Mouse (Mus musculus) heart, adult 8-10 months (tissue): ENCODE measurements at regions not wholly inside any gene's neighbourhood (a gene's known extent, or its start where the extent isn't known, plus 50 kb on each side); places are given as distances from the start of the nearest gene placed in this dataset.

Experiments
- DNase-seq: peaks from one replicate; pipeline ENCODE4 v3.0.0; 2022; ENCODE audit warnings: low spot score

DNA sequence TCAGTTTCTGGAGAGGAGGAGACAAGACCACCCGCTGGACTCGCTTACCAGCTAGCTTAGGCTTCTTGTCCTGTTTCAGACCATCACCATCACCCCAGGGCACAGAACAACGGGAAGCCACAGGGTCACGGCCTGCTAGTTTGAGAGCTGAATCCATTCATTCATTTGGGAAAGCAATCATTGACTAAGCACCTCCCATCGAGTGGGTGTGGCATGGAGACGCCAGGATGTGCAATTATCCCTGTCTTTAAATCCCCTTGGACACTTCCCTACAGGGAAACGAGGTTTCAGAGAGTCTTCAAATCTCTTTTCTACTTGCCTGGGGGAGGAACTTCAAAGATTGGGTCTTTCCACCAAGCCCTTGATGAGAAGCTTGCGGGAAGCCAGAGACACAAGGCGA lies 108.7 kb downstream of the 2410131K14Rik start:
- DNase-seq: no peak

DNA sequence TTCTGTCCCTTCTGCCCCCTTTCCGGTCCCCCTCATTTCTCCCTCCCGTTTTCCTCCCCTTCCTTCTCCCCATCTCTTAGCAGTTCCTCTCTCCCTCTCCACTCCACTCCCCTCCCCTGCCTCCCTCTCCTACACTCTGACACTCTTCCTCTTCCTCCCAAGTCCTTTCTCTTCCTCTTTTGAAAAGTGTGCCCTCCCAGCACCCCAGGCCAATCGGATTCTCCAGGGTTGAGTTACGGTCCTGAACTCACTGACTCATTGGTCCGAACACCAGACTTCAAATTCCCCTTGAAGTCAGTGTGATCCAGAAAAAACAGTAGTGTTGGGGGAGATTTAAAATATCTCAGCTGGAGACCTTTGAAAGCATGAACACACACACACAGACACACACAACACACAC lies 109.1 kb downstream of the 2410131K14Rik start:
- peak; percentile 27 for DNase-seq

DNA sequence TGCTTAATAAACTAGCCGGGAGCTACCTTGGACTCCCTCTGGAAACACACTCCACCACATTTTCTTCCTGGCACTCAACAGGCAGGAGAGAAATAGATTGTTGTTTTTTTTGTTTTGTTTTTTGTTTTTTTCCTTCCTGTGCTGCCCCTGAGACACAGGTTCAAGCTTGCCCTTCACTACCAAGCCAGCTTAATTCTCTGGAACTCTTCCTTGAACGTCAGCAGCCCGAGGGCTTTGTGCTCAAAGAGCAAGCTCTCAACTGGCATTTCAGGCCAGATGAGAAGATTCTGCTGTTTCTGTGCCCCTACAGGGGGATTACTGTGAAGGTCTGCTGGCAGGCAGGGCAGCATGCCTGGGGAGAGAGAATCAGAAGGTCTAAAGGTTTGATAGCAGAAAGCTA lies 109.8 kb downstream of the 2410131K14Rik start:
- no peak for DNase-seq

DNA sequence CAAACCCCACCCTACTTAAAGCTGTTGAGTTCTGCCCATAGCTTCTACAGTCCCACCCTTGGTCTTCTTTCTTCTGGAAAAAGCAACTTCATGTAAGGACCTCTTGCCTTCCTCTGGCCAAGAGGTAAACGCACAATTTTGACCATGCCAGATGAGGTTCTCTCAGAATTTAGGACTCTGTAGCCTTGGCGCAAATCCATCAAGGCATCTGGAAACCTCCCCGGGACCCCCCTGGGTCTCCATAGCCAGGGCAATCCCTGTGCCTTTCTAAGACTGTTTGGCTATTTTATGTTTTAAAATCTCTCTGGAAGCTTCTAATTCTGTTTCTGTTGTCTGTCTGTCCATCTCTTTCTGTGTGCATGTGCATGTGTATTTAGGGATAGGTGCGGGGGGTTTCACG lies 110.3 kb downstream of the 2410131K14Rik start:
- DNase-seq: no peak

DNA sequence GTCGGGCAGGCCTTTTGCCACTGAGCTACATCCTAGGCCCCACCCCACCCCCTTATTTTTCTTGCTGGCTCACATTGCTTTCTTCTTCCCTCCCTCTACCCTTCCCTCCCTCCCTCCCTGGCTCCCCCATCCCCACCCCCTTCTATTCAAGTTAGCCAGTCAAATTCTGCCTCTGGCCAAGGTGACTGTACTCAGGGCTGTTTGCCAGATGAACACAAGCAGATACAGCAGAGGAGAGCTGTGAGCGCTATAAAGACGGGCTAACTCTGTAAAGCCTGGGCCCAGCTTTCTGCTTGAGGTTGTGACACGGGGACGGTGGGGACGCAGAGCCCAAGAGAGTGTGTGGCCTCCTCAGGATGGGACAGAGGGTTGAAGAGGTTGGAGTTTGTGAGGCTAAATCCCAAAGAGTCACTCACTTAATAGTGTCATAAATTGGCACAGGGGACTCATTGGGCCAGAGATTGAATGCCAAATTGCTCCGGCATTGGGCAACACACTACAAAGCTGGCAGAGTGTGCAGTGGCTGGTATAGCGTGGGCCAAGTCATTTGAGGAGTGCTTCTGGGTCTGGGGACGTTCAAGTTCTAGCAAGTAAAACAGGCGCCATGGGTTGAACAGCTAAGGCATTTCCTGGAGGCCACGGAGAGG lies 110.8 kb downstream of the 2410131K14Rik start:
- peak; percentile 33 for DNase-seq

DNA sequence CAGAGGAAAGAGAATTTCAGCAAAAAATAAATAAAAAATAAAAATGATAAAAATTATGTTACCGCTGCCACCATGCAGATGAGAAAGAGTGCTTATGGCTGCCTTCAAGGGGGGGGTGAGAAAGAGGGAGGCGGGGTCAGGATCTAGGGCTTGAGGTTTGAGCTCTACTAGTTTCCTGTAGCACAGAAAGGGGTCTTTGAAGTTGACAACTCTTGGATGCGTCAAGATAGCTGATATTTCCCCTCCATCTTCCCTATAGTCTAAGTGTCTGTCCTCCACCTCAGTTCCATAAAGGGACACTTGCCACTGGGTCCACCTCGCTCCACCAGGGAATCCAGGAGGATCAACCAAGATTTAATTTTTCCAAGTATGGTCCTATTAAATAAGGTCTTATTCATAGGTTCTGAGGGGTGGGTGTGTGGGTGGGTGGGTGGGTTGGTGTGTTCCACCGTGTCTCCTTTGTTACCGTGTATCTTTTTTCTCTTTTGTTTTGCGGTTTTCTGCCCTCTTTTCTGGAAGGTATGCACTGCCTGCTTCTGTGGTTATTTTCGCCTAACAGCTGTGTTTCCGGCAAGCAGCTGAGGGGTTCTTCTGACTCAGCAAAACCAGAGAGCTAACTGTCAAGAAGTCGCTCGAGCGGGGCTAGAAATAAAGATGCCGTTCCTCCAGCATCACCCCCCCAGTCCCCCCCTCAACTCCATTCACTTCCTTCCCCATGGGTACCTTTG lies 114.8 kb downstream of the 2410131K14Rik start:
- no peak for DNase-seq

DNA sequence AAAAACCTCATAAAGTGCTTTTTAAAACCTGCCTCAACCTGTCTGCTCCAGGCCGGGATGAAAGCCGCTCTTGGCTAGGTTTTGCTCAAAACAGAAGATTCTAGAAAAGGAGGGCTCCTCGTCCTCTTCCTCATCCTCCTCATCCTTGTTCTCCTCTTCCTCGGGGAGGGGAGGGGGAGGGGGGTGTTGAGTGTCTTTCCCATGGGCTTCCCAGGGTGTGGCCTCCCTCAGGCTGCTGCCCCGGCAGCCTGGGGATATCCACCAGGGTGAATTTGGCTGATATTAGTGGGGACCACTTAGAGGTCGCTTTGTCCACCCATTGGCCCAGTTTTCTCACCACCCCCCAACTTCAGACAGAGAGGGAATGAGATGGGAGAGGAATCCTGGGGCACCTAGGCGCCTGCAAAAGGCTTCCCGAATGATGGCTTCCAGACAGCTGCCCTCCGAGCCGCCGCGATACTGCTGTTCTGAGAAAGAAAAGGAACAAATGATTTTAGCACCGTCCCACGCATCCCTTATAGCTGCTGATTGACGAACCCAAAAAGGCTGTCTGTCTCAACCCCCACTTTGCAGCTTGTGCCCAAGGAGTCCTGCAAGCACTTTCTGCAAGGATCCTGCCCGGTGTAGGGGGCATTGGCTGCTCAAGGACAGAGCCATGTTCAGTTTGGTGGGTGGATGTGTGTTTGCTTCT lies 115.5 kb downstream of the 2410131K14Rik start:
- DNase-seq: no peak

DNA sequence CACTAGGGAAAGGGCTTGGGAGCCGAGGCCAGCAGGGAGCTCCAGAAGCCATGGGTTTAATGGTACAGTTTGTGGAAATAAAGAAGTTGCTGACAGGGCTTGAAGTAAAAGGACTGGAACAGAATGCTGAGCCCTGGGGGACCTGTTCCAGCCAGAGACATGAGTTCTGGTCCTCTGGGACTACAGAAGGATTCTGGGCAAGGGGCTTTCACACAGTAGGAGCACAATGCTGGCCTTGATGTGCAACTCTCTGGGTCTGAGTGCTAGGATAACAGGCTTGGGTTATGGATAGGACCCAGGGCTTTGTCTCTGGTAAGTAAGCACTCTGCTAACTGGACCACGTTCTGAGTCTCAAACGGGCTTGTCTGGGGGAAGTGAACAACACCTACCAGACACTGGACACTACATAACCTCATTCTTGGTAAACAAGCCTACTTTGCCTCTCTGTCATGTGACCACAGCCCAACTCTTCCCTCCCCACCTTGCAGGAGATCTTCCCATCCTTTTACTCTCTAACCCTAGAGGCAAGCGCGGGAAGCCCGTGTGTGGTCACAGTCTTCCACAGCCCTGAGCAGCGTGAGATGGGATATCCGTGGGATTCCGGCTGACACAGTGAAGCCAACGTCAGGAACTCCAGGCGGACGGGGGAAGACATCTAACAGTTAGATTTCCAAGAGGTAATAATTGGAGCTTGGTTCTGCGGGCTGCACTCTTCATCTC lies 116.3 kb downstream of the 2410131K14Rik start:
- DNase-seq: no peak

DNA sequence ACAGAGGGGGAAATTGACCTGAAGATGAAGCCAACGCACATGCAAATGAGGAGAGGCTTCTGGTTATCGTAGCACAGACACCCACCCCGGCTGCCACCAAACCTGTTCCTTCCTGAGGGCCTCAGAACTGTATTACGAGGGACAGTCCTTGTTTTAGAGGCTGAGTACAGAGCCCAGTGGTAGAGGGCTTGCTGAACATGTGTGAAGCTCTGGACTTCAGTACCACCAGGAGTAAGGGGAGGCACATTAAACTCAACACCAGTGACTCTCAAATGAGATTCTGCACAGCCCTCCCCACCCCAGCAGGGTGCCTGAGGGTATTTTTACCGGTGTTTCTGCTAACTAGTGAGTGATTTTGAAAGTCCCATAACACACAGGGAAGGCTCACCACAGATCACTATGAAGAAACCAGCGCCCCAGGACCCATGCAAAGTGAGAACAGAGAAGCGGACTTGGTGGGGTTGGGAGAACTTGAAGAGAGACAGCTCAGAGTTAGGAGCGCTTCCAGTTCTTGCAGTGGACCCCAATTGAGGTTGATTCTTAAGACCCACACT lies 116.9 kb downstream of the 2410131K14Rik start:
- no peak for DNase-seq

DNA sequence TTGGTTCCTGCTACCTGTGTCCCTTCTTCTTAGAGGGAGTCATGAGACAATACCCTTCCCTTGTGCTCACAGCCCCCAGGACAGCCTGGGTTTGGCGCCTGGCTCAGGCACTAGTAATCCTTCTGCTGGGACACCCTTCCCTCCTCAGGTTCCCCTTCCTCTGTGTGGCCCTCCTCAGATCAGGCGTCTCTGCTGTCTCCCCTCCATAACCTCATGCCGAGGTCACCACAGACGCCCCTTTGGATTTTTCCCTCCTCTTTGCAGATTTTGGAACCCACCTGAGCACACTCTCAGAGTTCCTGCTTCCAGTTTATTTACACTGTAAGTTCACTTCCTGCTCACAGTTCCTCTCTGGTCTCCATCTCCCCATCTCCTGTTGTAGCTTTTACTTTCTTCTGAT lies 117.7 kb downstream of the 2410131K14Rik start:
- no peak for DNase-seq

DNA sequence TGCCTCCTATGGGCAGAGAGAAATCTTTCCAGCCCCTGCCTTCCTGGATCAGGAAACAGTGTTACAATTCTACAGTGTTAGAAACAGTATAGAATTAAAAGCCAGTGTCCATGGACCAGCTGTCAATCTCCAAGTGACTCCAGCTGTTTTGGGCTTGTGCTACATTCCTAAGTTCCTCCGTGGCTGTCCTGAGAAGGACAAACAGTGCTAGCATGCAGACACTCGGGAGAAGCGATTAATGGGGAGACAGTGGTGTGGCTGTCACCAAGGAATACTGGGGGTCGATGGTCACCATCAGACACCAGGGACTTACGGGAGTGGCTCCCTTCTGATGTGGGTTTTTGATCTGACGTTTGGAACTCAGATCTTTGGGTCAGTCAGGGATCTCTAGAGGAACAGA lies 118.1 kb downstream of the 2410131K14Rik start:
- DNase-seq: no peak

DNA sequence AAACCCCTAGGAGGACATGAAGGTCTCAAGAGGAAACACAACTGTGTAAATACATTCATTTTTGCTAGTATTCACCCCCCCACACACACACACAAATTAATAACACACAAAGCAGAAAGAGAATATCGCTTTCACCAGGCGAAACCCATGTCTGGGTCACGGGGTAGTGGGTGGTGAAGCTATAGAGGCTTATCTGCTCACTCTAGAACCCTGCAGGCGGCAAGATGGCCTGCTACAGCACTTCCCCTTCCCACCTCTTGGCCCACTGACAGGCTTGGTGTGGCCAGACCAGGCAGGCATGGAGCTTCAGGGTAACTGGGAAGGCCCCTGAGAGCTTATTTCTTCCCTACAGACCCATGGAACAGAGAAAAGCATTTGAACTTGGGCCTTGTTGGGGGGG lies 119.6 kb downstream of the 2410131K14Rik start:
- no peak for DNase-seq

DNA sequence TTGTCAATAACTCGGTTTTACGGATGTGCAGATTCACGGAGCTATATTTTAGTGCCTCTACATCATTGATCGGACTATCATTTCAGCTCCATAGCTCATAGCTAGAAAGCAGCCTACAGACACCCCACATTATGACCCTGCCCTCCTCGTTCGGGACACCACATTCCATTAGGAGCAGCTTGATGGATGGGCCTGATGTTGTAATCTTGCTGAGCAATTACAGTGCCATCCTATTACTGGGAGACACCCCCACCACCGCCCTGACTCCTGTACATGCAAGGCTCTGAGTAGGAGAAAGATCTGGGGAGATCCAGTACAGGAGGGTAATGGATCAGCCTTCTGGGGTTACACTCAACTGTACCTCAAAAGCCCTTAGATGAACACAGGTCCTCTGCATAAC lies 120.2 kb downstream of the 2410131K14Rik start:
- no peak for DNase-seq

DNA sequence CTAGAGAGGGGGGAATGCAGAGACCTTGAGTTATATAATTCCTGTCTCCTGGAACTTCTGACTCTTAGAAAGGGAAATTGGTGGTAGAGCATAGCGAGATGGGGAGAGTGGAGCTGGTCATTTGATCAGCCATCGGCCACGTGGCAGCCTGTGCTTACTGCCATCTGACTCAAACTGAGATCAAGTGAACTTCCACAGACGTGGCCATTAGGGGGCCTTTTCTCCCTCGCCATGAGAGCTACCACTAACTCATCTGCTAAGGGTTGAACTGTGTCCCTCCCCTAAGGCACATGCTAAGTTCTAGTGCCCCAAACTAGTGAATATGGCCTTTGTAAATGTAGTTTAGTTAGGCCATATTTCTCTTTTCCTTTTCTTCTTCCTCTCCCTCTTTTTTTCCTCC lies 120.6 kb downstream of the 2410131K14Rik start:
- DNase-seq: no peak

DNA sequence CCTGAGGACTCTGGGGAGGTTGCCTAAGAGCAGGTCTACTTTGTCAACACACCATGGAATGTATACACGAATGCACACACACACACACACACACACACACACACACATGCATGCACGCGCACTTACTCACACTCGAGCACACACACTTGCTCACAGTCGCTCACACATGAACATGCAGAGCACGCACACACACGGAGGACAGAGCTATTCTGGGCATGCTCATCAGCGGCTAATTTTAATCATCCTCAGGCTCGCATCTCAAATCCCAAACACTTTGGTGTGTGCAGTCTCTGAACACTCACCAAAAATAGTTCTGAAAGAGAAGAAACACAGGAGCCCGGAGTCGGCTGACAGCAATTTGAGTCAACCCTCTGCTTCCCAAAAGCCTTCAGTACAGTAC lies 122.0 kb downstream of the 2410131K14Rik start:
- DNase-seq: no peak

DNA sequence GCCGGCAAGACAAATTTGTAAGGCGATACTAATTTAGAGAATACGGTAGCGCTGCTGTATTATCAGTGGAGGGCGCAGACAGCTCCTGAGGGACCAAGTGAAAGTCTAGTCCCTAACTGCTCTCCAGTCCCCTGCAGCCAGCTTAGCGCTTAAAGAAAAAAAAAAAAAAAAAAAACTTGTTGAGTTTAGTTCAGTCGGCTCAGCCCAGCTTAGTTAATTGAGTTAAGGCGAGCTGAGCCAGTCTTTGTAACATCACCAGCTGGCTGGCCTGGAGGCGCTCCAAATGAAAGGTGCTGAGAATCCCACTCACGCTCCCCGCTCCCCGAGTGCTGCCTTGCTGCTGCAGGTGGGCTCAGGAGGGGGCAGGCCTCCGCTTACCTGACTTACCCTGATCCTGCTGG lies 128.6 kb downstream of the 2410131K14Rik start:
- no peak for DNase-seq

DNA sequence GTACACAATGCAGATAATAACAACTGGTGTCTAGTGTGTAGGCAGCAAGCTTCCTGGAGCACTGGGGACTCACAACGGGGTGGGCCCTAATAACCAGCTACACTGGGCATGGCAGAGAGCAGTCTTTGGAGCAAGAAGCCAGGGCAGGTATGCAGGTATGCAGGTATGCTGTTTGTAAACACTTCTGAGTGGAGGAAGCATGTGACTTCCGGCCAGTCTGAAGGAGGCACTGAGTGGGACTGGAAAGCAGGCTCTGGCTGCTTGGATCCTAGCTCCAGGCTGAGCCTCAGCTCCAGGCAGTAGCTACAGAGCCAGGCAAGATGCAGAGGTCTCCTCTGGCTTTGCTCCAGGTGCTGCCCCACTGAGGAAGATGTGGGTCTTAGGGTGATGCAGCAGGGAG lies 129.9 kb downstream of the 2410131K14Rik start:
- no peak for DNase-seq

DNA sequence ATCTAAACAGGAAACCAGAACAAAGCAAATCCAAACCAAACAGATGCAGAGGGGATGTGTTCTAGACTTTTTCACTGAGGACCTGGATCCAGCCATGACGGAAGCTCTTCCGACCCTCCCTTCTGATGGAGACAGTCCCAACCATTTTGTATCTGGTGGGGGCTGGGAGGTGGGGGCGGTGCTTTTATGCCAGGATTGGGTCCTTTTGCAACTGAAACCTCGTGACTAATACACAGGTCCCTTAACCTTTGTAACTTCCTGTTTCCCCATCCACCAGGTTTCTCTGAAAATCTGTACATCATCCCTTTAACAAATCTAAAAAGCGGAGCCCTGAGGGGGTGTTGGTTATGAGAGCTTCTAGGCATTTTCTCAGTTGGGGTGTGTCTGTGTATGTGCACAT lies 130.9 kb downstream of the 2410131K14Rik start:
- no peak for DNase-seq

DNA sequence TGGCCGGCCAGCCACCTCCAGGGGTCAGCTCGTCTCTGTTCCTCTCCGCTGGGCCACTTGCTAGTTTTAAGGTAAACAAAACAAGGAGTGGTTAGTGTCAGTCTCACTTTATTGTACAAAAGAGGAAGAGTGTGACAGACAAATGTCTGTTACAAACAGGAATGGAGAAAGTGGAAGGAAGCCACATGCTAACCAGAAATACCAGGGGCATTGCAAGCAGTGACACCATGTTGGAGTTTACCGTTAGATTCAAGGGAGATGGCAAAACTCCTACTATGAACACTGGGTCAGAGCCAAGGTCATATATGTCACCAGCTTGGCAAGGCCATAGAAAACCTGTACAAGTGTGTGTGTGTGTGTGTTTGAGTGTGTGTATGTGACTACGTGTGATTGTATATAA lies 131.5 kb downstream of the 2410131K14Rik start:
- no peak for DNase-seq

DNA sequence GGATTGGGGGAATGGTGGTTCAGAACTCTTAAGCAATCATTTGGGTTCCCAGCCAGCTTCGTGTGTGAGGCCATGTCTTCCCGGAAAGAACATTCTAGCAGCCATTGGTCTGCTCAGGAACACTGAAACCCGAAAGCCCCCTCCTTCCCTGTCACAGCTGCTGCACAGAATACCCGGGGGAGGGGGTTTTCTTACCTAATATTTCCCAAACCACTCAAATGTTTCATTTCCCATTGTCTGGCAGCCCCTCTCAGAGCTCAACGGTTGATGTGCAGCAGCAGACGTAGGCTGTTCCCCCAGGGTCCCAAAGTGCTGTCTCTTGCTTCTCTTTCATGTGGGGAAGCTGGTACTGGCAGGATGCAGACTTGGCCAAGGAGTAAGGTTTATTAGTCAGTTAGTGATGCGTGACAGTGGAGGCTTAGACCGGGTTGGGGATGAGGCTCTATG lies 132.4 kb downstream of the 2410131K14Rik start:
- no peak for DNase-seq

DNA sequence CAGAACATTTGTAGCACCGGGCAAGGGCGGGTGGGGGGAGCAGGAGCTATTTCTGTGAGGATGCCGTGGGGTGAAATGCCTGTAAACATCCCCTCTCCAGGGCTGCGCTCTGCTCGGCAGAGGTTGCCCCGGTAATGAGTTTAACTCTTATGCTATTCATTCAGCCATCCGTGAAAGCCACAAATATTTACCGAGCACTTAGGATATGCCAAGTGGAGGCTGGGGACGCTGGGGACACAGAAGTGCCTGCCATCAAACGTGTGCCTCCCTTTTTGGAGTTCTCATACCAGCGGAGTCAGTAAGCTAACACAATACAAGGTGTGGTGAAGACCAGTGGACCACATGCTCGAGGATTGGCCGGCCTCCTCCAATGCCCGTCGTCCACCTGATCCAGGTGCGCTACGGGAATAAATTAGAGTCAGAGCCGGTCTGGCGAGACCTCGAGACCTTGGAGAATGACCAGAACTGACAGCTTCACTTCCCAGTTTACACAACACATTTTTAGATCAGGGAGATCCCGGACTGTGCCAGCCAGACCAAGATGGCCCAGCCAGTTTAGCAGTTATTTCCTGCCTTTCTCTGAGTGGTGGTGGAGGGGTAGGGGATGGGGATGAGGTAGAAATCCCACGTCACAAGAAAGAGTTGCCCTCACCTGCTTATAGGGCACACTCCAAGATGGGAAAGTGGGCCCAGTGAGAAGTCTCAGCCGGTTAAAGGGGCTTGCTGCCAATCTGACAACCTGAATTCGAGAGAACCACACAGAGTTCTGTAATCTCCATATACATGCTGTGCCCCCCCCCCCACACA lies 134.4 kb downstream of the 2410131K14Rik start:
- no peak for DNase-seq
